Mouse (Mus musculus) retina, adult 2 months (tissue): ENCODE data around the gene Ift22.
"Not testable (repeated sequence)": the region's sequence is repeated elsewhere in the genome, so short reads cannot be mapped to it uniquely, and the experiment has no call there.

Experiments
- DNase-seq: peaks from one replicate; pipeline ENCODE4 v3.0.0-alpha.2; 2012; ENCODE audit warnings: low read depth, low spot score

Ift22 gene

GRCm38 (mm10) chr5:136905630-136906029, 2.3 kb upstream of the Ift22 start:
- no peak for DNase-seq

GRCm38 (mm10) chr5:136907587-136907986, 363 bp upstream of the Ift22 start:
- DNase-seq, result no peak

- no peak for DNase-seq
These were observed 6.2 kb downstream of the Ift22 start for GRCm38 (mm10) chr5:136914183-136914582.

GRCm38 (mm10) chr5:136917613-136918242, 9.8 kb downstream of the Ift22 start:
- no peak for DNase-seq

GRCm38 (mm10) chr5:136918655-136919472, 10.9 kb downstream of the Ift22 start:
- peak; percentile 77 for DNase-seq

- no peak for DNase-seq
These were observed 11.8 kb downstream of the Ift22 start for GRCm38 (mm10) chr5:136919546-136920301.

- DNase-seq, result no peak
These were observed 14.9 kb downstream of the Ift22 start for GRCm38 (mm10) chr5:136922830-136923229.

- no peak for DNase-seq
These were observed 16.0 kb downstream of the Ift22 start for GRCm38 (mm10) chr5:136923751-136924478.

- DNase-seq, result peak; percentile 77
These were observed 21.1 kb downstream of the Ift22 start for GRCm38 (mm10) chr5:136929073-136929472.

GRCm38 (mm10) chr5:136931896-136932295, 23.9 kb downstream of the Ift22 start:
- no peak for DNase-seq

GRCm38 (mm10) chr5:136932956-136933355, 25.0 kb downstream of the Ift22 start:
- DNase-seq, result no peak

- DNase-seq, result no peak
These were observed 26.0 kb downstream of the Ift22 start for GRCm38 (mm10) chr5:136933930-136934329.

GRCm38 (mm10) chr5:136935905-136936695, 28.1 kb downstream of the Ift22 start:
- no peak for DNase-seq

GRCm38 (mm10) chr5:136936750-136937149, 28.8 kb downstream of the Ift22 start:
- no peak for DNase-seq

- DNase-seq, result no peak
These were observed 29.7 kb downstream of the Ift22 start for GRCm38 (mm10) chr5:136937621-136938020.

- no peak for DNase-seq
These were observed 31.3 kb downstream of the Ift22 start for GRCm38 (mm10) chr5:136939284-136939683.

GRCm38 (mm10) chr5:136940029-136940428, 32.1 kb downstream of the Ift22 start:
- not testable (repeated sequence) for DNase-seq

- no peak for DNase-seq
These were observed 33.1 kb downstream of the Ift22 start for GRCm38 (mm10) chr5:136940845-136941560.

- no peak for DNase-seq
These were observed 34.8 kb downstream of the Ift22 start for GRCm38 (mm10) chr5:136942781-136943180.

- no peak for DNase-seq
These were observed 35.4 kb downstream of the Ift22 start for GRCm38 (mm10) chr5:136943382-136943781.
